Mouse (Mus musculus): Measurements from ENCODE around the gene Hcar1. TPM values are rescaled to one million over a fixed set of nuclear protein-coding genes. Genes with fewer than 3 reads are reported as not detected.

Gene Hcar1
- polyA plus RNA-seq, 1 experiment = 3.3 TPM

Other genes with a start within 250 kb of the Hcar1 start
- 9.2 and 11.3 TPM in 2 replicates for gene Clip1, start 195.4 kb downstream of the Hcar1 start, polyA plus RNA-seq (2012; rRNA removed)
- 20.0 and 27.6 TPM in 2 replicates for gene Zcchc8, start 158.9 kb downstream of the Hcar1 start, polyA plus RNA-seq (2012; rRNA removed)
- gene Rsrc2, start 130.6 kb downstream of the Hcar1 start, polyA plus RNA-seq (2012; rRNA removed) = 10.5 and 14.7 TPM in 2 replicates
- gene Kntc1, start 130.3 kb downstream of the Hcar1 start, polyA plus RNA-seq (2012; rRNA removed) = 4.5 TPM in 2 replicates
- gene Hcar2, start 14.5 kb downstream of the Hcar1 start, polyA plus RNA-seq (2012; rRNA removed) = 0.71 and 0.97 TPM in 2 replicates
- 8.8 and 14.5 TPM in 2 replicates for gene Denr, start 27.2 kb upstream of the Hcar1 start, polyA plus RNA-seq (2012; rRNA removed)
- gene Gm43518, start 47.4 kb upstream of the Hcar1 start, polyA plus RNA-seq (2012; rRNA removed) = 0.22 TPM in 1 of 2 replicates, not detected in the other
- gene Ccdc62, start 50.7 kb upstream of the Hcar1 start, polyA plus RNA-seq (2012; rRNA removed) = 1.2 and 1.6 TPM in 2 replicates
- gene Hip1r, start 93.6 kb upstream of the Hcar1 start, polyA plus RNA-seq (2012; rRNA removed) = 22.9 and 34.9 TPM in 2 replicates
- 30.6 and 34.3 TPM in 2 replicates for gene Vps37b, start 152.2 kb upstream of the Hcar1 start, polyA plus RNA-seq (2012; rRNA removed)
- 7.6 and 10.6 TPM in 2 replicates for gene Abcb9, start 215.8 kb upstream of the Hcar1 start, polyA plus RNA-seq (2012; rRNA removed)
- gene Ogfod2, start 232.3 kb upstream of the Hcar1 start, polyA plus RNA-seq (2012; rRNA removed) = 37.7 and 41.5 TPM in 2 replicates
- 25.5 and 32.0 TPM in 2 replicates for gene Arl6ip4, start 236.1 kb upstream of the Hcar1 start, polyA plus RNA-seq (2012; rRNA removed)

Data from large intestine, adult 2 months (tissue).